Mouse (Mus musculus): ENCODE measurements around the gene Serpinb13.

GRCm38 (mm10) chr1:106947217-106947616 is 33.6 kb upstream of the Serpinb13 start:
- no peak for TF ChIP-seq CTCF (IDR thresholded peaks at IDR 0.05; ENCODE audit: extremely low read depth, insufficient read depth, low read length)
- no peak for TF ChIP-seq POLR2A (IDR thresholded peaks at IDR 0.05; ENCODE audit: extremely low read depth, insufficient read depth, low read length)
